Mouse (Mus musculus) ovary, postnatal 10 days (tissue): Measurements from ENCODE around the gene Adipor1.
A peak's percentile ranks its signal among the peaks of the same experiment; 100 is the strongest.

Experiments
- DNase-seq: peaks from one replicate; pipeline ENCODE4 v3.0.0; 2022; ENCODE audit warnings: low spot score

Gene Adipor1

DNA sequence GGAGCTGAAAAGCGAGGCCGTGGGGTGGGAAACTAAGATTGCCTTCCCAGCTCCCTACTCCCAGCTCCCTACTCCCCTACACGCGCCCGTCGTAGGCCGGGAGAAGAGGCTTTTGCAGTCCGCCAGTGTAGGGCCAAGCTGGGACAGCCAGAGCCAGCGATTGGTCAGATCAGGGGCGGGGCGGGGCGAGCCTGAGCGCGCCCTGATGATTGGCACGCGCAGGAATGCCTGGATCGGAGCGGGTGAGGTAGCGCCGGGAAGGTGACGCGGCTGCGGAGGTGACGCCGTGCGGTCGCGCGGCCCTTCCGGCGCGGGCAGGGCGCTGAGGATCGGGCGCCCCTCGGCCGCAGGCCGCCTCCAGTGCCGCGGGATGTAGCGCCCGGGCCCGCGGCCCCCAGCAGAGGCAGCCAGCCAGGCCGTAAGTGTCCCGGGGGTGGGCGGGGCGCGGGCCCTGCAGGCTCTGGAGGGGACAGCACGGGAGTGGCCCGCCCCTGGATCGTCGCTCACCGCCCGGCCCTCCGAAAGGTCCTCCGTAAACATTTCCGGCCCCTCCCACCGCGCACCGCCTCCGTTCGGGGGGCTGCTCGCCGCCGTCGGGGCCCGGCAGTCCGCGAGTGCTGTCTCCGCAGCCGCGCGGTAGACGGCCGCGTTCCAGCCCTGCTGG lies at the start of gene Adipor1:
Gene Adipor1 (plus strand): TSS at position 211 of the 664 bp plus-strand sequence.
- peak; percentile 81 for DNase-seq

DNA sequence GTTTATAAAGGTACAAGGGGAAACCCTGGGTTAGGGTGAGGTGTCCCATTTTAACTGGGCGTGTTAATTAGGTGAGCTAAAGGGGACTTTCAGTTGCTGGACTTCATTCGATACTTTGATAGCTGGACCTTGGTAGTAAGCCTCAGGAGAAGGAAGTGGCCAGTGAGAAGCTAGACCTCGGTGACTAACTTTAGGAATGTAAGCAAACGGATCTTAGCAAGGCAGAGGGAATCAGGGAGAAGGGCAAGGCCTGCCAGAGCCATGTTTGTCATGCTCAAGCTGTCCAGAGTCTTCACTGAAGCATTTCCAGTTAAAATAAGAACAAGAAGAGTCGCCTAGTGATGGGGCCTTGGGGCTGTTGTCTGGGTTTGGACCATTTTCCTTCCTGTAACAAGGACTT lies 49.7 kb upstream of the Adipor1 start:
- no peak for DNase-seq

DNA sequence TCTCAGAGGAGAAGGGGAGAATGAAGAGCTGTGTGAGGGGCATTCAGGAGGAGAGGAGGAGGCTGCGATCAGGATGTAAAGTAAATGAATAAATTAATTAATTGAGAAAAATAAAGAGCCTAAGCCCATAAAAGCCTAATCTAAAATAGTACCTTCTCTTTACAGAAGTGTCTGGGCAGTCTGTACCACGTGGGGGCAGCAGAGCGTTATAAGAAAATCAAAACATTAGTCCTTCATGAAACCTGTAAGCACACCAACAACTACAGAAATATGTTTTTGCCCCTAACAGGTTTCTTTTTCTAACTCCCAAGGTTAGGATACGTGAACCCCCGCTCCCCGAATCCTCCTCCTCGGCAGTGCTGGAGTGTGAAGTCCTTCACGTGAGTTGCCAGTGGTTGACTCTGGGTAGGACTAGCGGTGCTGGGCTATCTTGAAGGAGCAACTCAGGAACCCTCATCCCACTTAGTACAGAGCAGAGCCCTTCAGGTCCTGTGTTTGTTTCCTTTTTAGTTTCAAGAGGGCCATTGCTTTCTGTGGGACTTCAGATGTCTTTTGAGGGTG lies 46.3 kb upstream of the Adipor1 start:
- peak; percentile 26 for DNase-seq

DNA sequence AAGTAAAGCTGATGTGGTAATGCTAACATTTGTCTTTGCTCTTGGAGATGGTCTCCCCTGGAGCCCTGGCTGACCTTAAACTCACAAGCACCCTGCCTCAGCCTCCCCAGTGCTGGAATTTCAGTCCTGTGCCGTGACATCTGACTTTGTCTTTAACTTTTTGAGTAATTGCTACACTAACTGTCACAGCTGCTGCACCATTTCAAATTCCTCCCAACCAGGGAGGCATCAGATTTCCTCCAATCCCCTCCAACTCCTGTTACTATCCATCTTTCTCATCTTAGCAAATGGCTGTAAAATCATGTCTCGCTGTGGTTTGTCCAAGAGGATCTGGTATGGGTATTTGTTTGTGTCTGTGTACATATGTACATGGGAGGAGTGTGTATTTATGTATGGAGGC lies 41.1 kb upstream of the Adipor1 start:
- no peak for DNase-seq

- no peak for DNase-seq
These were observed 34.1 kb upstream of the Adipor1 start for GRCm38 (mm10) chr1:134381051-134381450.

DNA sequence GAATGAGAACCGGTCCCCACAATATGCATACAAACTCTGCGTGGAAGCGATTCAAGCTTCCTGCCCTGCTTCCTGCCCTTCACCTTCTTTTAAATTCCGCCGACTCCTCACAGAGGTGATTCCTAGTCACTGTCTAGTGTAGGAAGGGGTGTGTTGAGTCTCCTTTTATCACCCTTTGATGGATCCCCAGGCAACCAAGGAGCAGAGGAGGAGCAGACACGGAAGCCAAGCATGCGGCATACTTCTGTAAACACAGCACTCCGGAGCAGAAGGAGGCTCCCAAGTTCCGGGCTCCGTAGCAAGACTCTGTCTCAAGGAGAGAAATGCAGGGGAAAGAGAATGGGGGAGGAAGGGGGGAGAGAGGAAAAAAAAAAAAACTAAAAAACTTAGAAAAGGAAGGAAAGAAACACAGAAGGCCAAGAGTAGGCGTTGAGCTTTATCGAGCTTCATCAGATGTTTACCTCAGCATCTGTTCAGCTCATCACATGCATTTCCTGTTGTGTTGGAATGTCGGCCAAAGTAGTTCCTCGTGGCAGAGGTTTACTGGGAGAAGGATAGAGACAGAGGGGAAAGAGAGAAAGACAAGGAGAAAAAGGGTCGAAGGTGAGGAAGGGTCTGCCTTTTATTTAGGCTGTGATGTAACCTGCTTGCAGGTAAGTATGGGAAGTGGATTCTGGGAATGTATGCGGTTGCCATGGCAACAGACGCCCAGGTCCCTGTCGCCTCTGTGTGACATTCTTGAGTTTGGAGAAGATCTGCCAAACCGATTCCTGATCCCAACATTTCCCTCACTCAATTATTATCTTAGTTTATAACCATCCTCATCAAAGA lies 33.2 kb upstream of the Adipor1 start:
- no peak for DNase-seq

- no peak for DNase-seq
These were observed 30.6 kb upstream of the Adipor1 start for GRCm38 (mm10) chr1:134384581-134384980.

- no peak for DNase-seq
These were observed 30.0 kb upstream of the Adipor1 start for GRCm38 (mm10) chr1:134385176-134385575.

DNA sequence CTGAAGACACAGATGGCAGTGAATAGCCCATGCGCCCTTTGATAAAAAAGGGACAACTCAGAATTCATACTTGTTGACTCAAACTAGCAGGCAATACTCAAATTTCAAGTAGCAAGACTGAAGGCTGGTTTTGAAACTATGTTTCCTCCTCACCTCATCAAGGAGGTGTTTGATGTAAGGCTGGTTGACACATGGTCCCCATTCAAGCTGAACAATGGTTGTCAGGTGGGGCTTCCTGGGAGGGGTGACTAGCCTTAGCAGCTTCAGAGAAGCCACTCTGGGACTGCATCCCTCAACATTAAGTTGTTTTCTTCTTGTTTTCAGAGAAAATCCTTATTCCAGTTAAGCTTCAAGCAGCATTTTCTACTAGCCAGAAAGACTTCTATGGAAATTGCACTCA lies 29.5 kb upstream of the Adipor1 start, which contains the start of gene 4933406M09Rik:
Gene 4933406M09Rik (plus strand): TSS at position 275 of the 400 bp plus-strand sequence.
- no peak for DNase-seq

- DNase-seq, result no peak
These were observed 21.4 kb upstream of the Adipor1 start for GRCm38 (mm10) chr1:134393827-134394226.

- DNase-seq, result no peak
These were observed 17.0 kb upstream of the Adipor1 start for GRCm38 (mm10) chr1:134398210-134398609.

GRCm38 (mm10) chr1:134399735-134400134 lies 15.4 kb upstream of the Adipor1 start:
- no peak for DNase-seq

DNA sequence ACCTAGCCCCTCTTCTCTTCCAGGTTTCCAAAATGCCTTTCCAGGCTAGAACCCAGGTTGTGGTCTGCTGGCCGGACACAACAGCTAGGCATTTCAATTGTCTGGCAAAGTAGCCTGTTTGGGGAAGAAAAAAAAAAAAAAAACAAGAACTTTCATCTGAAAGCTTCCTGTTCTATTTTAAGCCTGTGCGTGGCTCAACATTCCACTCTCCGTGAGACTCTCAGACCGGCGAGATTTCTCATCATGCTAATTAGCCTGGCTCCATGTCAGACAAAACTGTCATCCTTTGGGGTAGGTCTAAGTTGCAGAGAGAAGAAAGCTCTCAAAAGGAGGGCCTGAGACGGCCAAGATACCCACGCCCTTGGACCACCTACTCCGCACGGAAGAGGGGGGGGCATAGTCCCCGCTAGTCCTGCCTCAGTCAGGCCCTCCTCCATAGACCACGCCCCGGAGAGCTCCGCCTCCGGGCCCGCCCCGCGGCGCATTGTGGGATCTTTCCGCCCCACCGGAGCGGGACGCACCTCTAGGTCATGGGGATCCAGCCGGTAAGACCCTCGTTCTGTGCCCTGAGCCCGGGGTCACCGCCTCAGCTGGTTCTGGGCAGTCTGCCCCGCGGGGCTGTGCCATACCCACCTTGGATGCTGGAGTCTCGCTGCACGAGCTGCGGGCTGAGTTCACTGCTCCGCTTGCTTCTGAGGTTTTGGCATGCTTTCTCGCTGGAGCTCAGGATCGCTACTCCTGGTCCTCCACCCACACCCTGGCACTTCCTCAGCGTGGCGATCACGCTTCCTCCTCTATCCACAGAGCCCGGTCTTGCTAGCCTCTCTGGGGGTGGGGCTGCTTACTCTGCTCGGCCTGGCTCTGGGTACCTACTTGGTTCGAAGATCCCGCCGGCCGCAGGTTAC lies 9.4 kb upstream of the Adipor1 start, which contains the start of gene Cyb5r1:
Gene Cyb5r1 (plus strand): TSS at position 51 of the 905 bp plus-strand sequence.
- DNase-seq, result peak; percentile 52

GRCm38 (mm10) chr1:134406414-134406771 lies 8.8 kb upstream of the Adipor1 start:
- DNase-seq, result no peak

GRCm38 (mm10) chr1:134408080-134408479 lies 7.1 kb upstream of the Adipor1 start:
- no peak for DNase-seq

DNA sequence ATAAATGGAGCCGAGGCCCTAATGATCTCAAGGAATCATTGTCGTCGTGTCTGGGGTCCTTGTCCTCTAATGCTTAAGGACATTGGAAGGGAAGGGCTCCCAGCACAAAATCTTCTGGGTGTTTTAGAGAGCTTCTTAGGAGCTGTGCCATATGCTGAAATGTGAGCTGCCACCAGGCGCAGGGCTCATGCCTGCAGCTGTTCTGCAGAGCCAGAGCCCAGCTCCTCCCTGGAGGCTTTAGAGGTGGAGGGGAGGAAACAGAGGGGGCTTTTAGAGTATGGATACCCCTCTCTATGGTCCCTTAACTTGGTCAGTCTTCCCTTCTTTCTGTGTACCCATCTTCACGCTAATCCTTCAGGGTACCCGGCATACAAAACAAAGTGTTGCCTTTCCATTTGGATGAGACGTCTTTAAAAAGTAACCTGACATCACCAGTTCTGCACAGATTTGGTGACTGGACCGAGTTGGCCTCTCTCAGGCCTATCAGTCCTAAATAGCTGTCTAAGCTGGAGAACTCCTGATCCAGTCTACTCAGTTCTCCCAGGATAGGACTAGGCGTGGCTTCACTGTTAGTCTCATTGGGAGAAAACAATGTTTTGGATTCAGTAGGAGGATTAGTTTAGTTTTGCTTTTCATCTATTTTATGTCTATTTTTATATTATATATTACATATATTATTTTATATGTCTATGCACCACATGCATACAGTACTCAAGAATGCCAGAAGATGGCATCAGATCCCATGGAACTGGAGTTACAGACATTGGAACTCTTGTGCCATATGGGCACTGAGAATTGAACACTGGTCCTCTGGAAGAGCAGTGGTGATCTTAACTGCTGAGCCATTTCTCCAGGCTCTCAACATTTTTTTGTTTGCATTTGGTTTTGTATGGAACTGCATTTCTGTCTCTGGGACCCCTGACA lies 3.2 kb upstream of the Adipor1 start:
- no peak for DNase-seq

DNA sequence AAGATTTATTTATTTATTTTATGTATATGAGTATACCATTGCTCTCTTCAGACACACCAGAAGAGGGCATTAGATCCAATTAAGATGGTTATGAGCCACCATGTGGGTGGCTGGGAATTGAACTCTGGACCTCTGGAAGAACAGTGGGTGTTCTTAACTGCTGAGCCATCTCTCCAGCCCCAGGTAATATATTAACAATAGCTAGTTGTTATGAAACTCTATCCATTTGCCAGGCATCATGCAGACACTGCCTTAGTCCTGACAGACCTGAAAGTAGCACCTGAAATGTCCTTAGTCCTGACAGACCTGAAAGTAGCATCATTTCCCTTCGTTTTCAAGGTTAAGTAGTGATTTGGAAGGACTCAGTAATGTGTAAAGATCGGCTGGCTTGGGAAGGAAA lies 1.1 kb upstream of the Adipor1 start:
- DNase-seq, result no peak

DNA sequence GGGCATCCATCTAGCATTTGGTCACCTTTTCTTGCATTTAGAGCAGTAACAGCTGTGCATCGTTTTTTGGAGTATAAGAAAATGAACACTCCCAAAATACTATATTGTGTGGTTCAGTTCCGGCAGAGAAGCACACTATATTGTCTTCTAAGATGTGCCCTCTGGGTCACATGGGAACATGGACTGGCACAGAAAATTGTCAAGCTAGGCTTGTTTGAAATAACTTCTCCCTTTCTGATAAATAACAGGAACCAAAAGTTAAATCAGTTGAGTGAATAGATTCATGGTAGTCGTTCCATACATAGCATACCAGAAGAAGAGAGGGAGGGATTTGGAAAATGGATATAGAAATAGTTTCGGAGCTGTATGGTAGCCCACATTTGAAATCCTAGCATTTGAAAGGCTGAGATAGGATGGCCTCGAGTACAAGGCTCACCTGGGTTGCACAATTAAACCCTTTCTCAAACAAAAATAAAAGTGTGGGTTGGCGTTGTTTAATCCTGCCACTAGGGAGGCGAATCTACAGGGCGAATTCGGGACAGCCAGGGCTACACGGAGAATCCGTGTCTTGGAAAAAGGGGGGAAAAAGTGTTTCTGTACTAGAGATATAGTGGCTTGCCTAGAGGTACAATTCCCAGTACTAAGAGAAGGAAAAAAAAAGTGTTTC lies 544 bp upstream of the Adipor1 start:
- DNase-seq, result no peak

- no peak for DNase-seq
These were observed 3.3 kb downstream of the Adipor1 start for GRCm38 (mm10) chr1:134418414-134418975.

GRCm38 (mm10) chr1:134419176-134419575 lies 4.0 kb downstream of the Adipor1 start:
- no peak for DNase-seq
